Mouse (Mus musculus) ES-E14 (cell line): ENCODE measurements at regions not wholly inside any gene's neighbourhood (a gene's known extent, or its start where the extent isn't known, plus 50 kb on each side); places are given as distances from the start of the nearest gene placed in this dataset.

Experiments used
- CHD2 ChIP-seq: IDR thresholded peaks from 2 replicates; pipeline ENCODE4 v1.6.1; 2014; ENCODE audit warnings: mild to moderate bottlenecking, low read depth, low read length, inconsistent platforms
- HCFC1 ChIP-seq: IDR thresholded peaks from 2 replicates; pipeline ENCODE4 v1.6.1; 2012; ENCODE audit warnings: low read length, inconsistent platforms, borderline replicate concordance; ENCODE audit not compliant: insufficient read depth
- MAFK ChIP-seq: IDR thresholded peaks from 2 replicates; pipeline ENCODE4 v1.6.1; 2014; ENCODE audit warnings: mild to moderate bottlenecking, low read depth, low read length, inconsistent platforms; ENCODE audit not compliant: insufficient read depth
- ZNF384 ChIP-seq: IDR thresholded peaks from 2 replicates; pipeline ENCODE4 v1.6.1; 2012; ENCODE audit warnings: low read depth, low read length, inconsistent platforms

- TF ChIP-seq HCFC1, result no peak
- TF ChIP-seq ZNF384, result no peak
- TF ChIP-seq CHD2, result no peak
- no peak for TF ChIP-seq MAFK
Measured at GRCm38 (mm10) chr7:60961188-60961587, 821.2 kb upstream of the Snrpn start.
